Mouse (Mus musculus) adrenal gland, postnatal 25 days (tissue): ENCODE data around the gene Tmem86a. TPM values are rescaled to one million over a fixed set of nuclear protein-coding genes. Genes with fewer than 3 reads are reported as not detected.

Source experiments
- DNase-seq: peaks from one replicate; pipeline ENCODE4 v3.0.0; 2021; ENCODE audit warnings: mixed read lengths
- microRNA-seq, 2 experiments: library from miRNA; unstranded; fragments of <30 nt; microRNA quantifications; one replicate each; pipeline ENCODE4 v1.2.0; 2021
- total RNA-seq: library from RNA; stranded (reverse); gene quantifications from 2 replicates; pipeline ENCODE4 v1.2.3, GENCODE M21; 2021

Tmem86a gene
- total RNA-seq, 1 experiment from 2014 or later = 53.9 TPM

- no peak for DNase-seq
These were observed 26.3 kb downstream of the Tmem86a start for GRCm38 (mm10) chr7:47076729-47077128.

- DNase-seq = no peak
These were observed 27.1 kb downstream of the Tmem86a start for GRCm38 (mm10) chr7:47077451-47077850.

GRCm38 (mm10) chr7:47080868-47081267, 30.5 kb downstream of the Tmem86a start:
- no peak for DNase-seq

GRCm38 (mm10) chr7:47081277-47081676, 30.9 kb downstream of the Tmem86a start:
- DNase-seq = peak; percentile 77

GRCm38 (mm10) chr7:47085075-47085474, 34.7 kb downstream of the Tmem86a start:
- DNase-seq = no peak

- no peak for DNase-seq
These were observed 43.5 kb downstream of the Tmem86a start for GRCm38 (mm10) chr7:47093935-47094334.

- DNase-seq = no peak
These were observed 44.6 kb downstream of the Tmem86a start for GRCm38 (mm10) chr7:47094969-47095368.

- DNase-seq = no peak
These were observed 47.6 kb downstream of the Tmem86a start for GRCm38 (mm10) chr7:47098044-47098443.

- DNase-seq = no peak
These were observed 48.9 kb downstream of the Tmem86a start for GRCm38 (mm10) chr7:47099306-47099705.

- no peak for DNase-seq
These were observed 50.2 kb downstream of the Tmem86a start for GRCm38 (mm10) chr7:47100615-47101014.

GRCm38 (mm10) chr7:47102970-47103369, 52.6 kb downstream of the Tmem86a start:
- DNase-seq = no peak

- no peak for DNase-seq
These were observed 53.4 kb downstream of the Tmem86a start for GRCm38 (mm10) chr7:47103671-47104414.

Small RNA genes lying within 50 kb of the gene (microRNA-seq; reads per million reads assigned to microRNA genes)
- 0 reads per million in 2 experiments for gene Mir7056

Other genes with a start within 250 kb of the Tmem86a start
- gene Ldha, start 209.1 kb upstream of the Tmem86a start, total RNA-seq = 283 and 320 TPM in 2 replicates
- not detected in 2 replicates for gene Ldhc, start 189.4 kb upstream of the Tmem86a start, total RNA-seq
- 88.4 and 93.9 TPM in 2 replicates for gene Tsg101, start 130.6 kb upstream of the Tmem86a start, total RNA-seq
- 16.7 and 19.1 TPM in 2 replicates for gene Uevld, start 92.1 kb upstream of the Tmem86a start, total RNA-seq
- gene Gm9999, start 67.0 kb upstream of the Tmem86a start, total RNA-seq = not detected in 2 replicates
- gene Spty2d1, start 42.2 kb upstream of the Tmem86a start, total RNA-seq = 18.9 and 19.0 TPM in 2 replicates
- 1.3 and 2.2 TPM in 2 replicates for gene Ptpn5, start 83.1 kb downstream of the Tmem86a start, total RNA-seq
- not detected in 2 replicates for gene Mrgpra6, start 154.3 kb downstream of the Tmem86a start, total RNA-seq
- gene Mrgpra9, start 202.2 kb downstream of the Tmem86a start, total RNA-seq = not detected in 2 replicates